Mouse (Mus musculus): Measurements from ENCODE around the gene Itprip.

DNA sequence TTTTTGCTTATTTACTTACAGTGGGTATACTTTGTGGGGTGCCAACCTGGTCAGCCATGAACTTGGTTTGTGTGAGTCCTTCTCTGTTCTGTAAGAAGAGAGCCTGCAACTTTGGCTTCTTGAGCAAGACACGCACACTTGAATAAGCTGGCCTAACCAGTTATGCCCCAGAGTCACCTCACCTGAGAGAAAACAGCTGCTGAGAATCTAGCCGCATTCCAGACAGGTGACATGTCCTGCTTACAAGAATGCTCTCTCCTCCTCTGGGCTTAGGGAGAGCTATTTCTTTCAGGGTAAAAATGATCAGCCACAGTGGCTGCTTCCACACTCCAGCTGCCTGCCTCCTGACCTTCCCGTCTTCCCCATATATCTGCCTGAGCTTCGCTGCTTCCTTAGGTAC lies 9.9 kb upstream of the Itprip start:
- no peak for TF ChIP-seq POLR2A (IDR thresholded peaks at IDR 0.05; ENCODE audit: insufficient read depth, low read length)
- no peak for TF ChIP-seq CTCF (IDR thresholded peaks at IDR 0.05; ENCODE audit: low read depth, low read length)
